Mouse (Mus musculus) MEL (cell line): Measurements from ENCODE around the gene Afm. TPM values are rescaled to one million over a fixed set of nuclear protein-coding genes. Genes with fewer than 3 reads are reported as not detected.

Experiments
- DNase-seq: peaks from one replicate; pipeline ENCODE4 v3.0.0; 2011; ENCODE audit warnings: low read depth, low spot score
- H3K27ac ChIP-seq: 2 replicates; pipeline ENCODE4 v1.5.1; 2012; ENCODE audit warnings: low read depth, mild to moderate bottlenecking, control low read depth, low read length, moderate library complexity; ENCODE audit not compliant: control insufficient read depth
- H3K27me3 ChIP-seq, 2 experiments: fragments of 150-350 bp in 1 of 2; sonication (generic) in 1 of 2; 2 replicates each; pipeline ENCODE4 v1.6.1; 2012; ENCODE audit warnings: low read length in 2 of 2, mild to moderate bottlenecking in 2 of 2, improper control_type of control experiment in 1 of 2, moderate library complexity in 1 of 2; ENCODE audit not compliant: insufficient read depth in 2 of 2, control insufficient read depth in 1 of 2
- H3K36me3 ChIP-seq, 2 experiments: 2 replicates each; pipeline ENCODE4 v1.6.1; 2012 to 2014; ENCODE audit warnings: low read length in 2 of 2, improper control_type of control experiment in 1 of 2, inconsistent platforms in 1 of 2, mild to moderate bottlenecking in 1 of 2; ENCODE audit not compliant: insufficient read depth in 2 of 2, control insufficient read depth in 1 of 2
- H3K4me1 ChIP-seq, 2 experiments: fragments of 150-350 bp in 1 of 2; sonication (generic) in 1 of 2; 2 replicates each; pipeline ENCODE4 v1.6.1; 2012; ENCODE audit warnings: low read length in 2 of 2, improper control_type of control experiment in 1 of 2, mild to moderate bottlenecking in 1 of 2; ENCODE audit not compliant: insufficient read depth in 2 of 2, control insufficient read depth in 1 of 2
- H3K4me3 ChIP-seq, 2 experiments: fragments of 150-350 bp in 1 of 2; sonication (generic) in 1 of 2; 2 replicates each; pipeline ENCODE4 v1.5.1; 2012; ENCODE audit warnings: low read depth in 2 of 2, low read length in 2 of 2, mild to moderate bottlenecking in 2 of 2, moderate library complexity in 2 of 2, control low read depth in 1 of 2, improper control_type of control experiment in 1 of 2; ENCODE audit not compliant: control insufficient read depth in 1 of 2, insufficient read depth in 1 of 2
- H3K79me2 ChIP-seq: 2 replicates; pipeline ENCODE4 v1.6.1; 2012; ENCODE audit warnings: mild to moderate bottlenecking, low read length, moderate library complexity; ENCODE audit not compliant: control insufficient read depth, poor library complexity, insufficient read depth
- H3K9ac ChIP-seq: 2 replicates; pipeline ENCODE4 v1.6.1; 2012; ENCODE audit warnings: low read depth, mild to moderate bottlenecking, control low read depth, low read length, moderate library complexity; ENCODE audit not compliant: control insufficient read depth, poor library complexity, severe bottlenecking
- H3K9me3 ChIP-seq: fragments of 150-350 bp; sonication (generic); replicated peaks from 2 replicates; pipeline ENCODE4 v1.6.1; 2012; ENCODE audit warnings: mild to moderate bottlenecking, low read length, improper control_type of control experiment, moderate library complexity; ENCODE audit not compliant: insufficient read depth
- BHLHE40 ChIP-seq: IDR thresholded peaks from 2 replicates; pipeline ENCODE4 v1.6.1; 2012; ENCODE audit warnings: low read depth, mild to moderate bottlenecking, inconsistent platforms, low read length, improper control_type of control experiment, borderline replicate concordance
- CHD1 ChIP-seq: IDR thresholded peaks from 2 replicates; pipeline ENCODE4 v1.6.1; 2012; ENCODE audit warnings: low read depth, mild to moderate bottlenecking, inconsistent platforms, low read length, improper control_type of control experiment
- CTCF ChIP-seq, 3 experiments: IDR thresholded peaks in 2 of 3; conservative IDR thresholded peaks in 1 of 3; 2 replicates each; pipeline ENCODE4 v1.5.1; 2011 to 2012; ENCODE audit warnings: low read length in 3 of 3, low read depth in 2 of 3, mild to moderate bottlenecking in 2 of 3, improper control_type of control experiment in 1 of 3, inconsistent platforms in 1 of 3, mixed read lengths in 1 of 3, moderate library complexity in 1 of 3; ENCODE audit not compliant: control insufficient read depth in 1 of 3, insufficient read depth in 1 of 3, poor library complexity in 1 of 3, severe bottlenecking in 1 of 3
- ELF1 ChIP-seq: IDR thresholded peaks from 2 replicates; pipeline ENCODE4 v1.6.1; 2014; ENCODE audit warnings: low read depth, mild to moderate bottlenecking, inconsistent platforms, low read length, improper control_type of control experiment, moderate library complexity
- EP300 ChIP-seq, 2 experiments: IDR thresholded peaks; 2 replicates each; pipeline ENCODE4 v1.6.1; 2011; ENCODE audit warnings: improper control_type of control experiment in 2 of 2, low read length in 2 of 2, low read depth in 1 of 2, mild to moderate bottlenecking in 1 of 2
- ETS1 ChIP-seq: IDR thresholded peaks from 2 replicates; pipeline ENCODE4 v1.6.1; 2012; ENCODE audit warnings: low read depth, mild to moderate bottlenecking, inconsistent platforms, low read length, improper control_type of control experiment, moderate library complexity
- GABPA ChIP-seq: IDR thresholded peaks from 2 replicates; pipeline ENCODE4 v1.6.1; 2012; ENCODE audit warnings: low read depth, mild to moderate bottlenecking, inconsistent platforms, low read length, improper control_type of control experiment, moderate library complexity
- GATA1 ChIP-seq: IDR thresholded peaks from 2 replicates; pipeline ENCODE4 v1.6.1; 2011; ENCODE audit warnings: low read depth, low read length, improper control_type of control experiment
- KAT2A ChIP-seq: conservative IDR thresholded peaks from 2 replicates; pipeline ENCODE4 v1.6.1; 2012; ENCODE audit warnings: low read depth, low read length, improper control_type of control experiment, inconsistent platforms
- MYB ChIP-seq: IDR thresholded peaks from 2 replicates; pipeline ENCODE4 v1.6.1; 2011; ENCODE audit warnings: mild to moderate bottlenecking, low read depth, low read length, improper control_type of control experiment
- NELFE ChIP-seq: IDR thresholded peaks from 2 replicates; pipeline ENCODE4 v1.6.1; 2011; ENCODE audit warnings: low read depth, low read length, improper control_type of control experiment
- POLR2AphosphoS2 ChIP-seq: IDR thresholded peaks from 2 replicates; pipeline ENCODE4 v1.6.1; 2011; ENCODE audit warnings: low read length, improper control_type of control experiment
- POLR2AphosphoS5 ChIP-seq: IDR thresholded peaks from 2 replicates; pipeline ENCODE4 v1.6.1; 2012; ENCODE audit warnings: low read depth, borderline replicate concordance, mild to moderate bottlenecking, inconsistent platforms, low read length, moderate library complexity, mixed read lengths
- RAD21 ChIP-seq: IDR thresholded peaks from 2 replicates; pipeline ENCODE4 v1.6.1; 2011; ENCODE audit warnings: mild to moderate bottlenecking, low read depth, low read length, improper control_type of control experiment
- RCOR1 ChIP-seq: IDR thresholded peaks from 2 replicates; pipeline ENCODE4 v1.6.1; 2012; ENCODE audit warnings: low read depth, mild to moderate bottlenecking, inconsistent platforms, low read length, improper control_type of control experiment
- SIN3A ChIP-seq: IDR thresholded peaks from 2 replicates; pipeline ENCODE4 v1.6.1; 2012; ENCODE audit warnings: low read length, improper control_type of control experiment, inconsistent platforms
- SMC3 ChIP-seq: IDR thresholded peaks from 2 replicates; pipeline ENCODE4 v1.6.1; 2011; ENCODE audit warnings: low read depth, low read length, improper control_type of control experiment
- TBP ChIP-seq: IDR thresholded peaks from 2 replicates; pipeline ENCODE4 v1.8.0; 2011; ENCODE audit warnings: low read depth, low read length, improper control_type of control experiment
- UBTF ChIP-seq: IDR thresholded peaks from 2 replicates; pipeline ENCODE4 v1.6.1; 2012; ENCODE audit warnings: low read depth, mild to moderate bottlenecking, inconsistent platforms, low read length, improper control_type of control experiment, moderate library complexity, borderline replicate concordance; ENCODE audit not compliant: insufficient read depth
- USF1 ChIP-seq: IDR thresholded peaks from 2 replicates; pipeline ENCODE4 v1.6.1; 2014; ENCODE audit warnings: low read depth, mild to moderate bottlenecking, inconsistent platforms, low read length, improper control_type of control experiment, moderate library complexity
- USF2 ChIP-seq, 2 experiments: IDR thresholded peaks; 2 replicates each; pipeline ENCODE4 v1.6.1; 2011 to 2012; ENCODE audit warnings: improper control_type of control experiment in 2 of 2, low read length in 2 of 2, borderline replicate concordance in 1 of 2, inconsistent platforms in 1 of 2, low read depth in 1 of 2, mild to moderate bottlenecking in 1 of 2; ENCODE audit not compliant: insufficient read depth in 1 of 2
- polyA plus RNA-seq, 2 experiments: library from polyadenylated mRNA; stranded (reverse) in 1 of 2; unstranded in 1 of 2; fragments of >175 nt in 1 of 2; fragments of >200 nt in 1 of 2; gene quantifications; 2 replicates each; pipeline versions ENCODE4 v1.2.1 to v1.2.4; 2012; ENCODE audit warnings: low replicate concordance in 2 of 2, low read depth in 1 of 2; ENCODE audit not compliant: insufficient read length in 2 of 2, insufficient read depth in 1 of 2, missing spikeins in 1 of 2
- total RNA-seq: library from RNA; depleted of rRNA; stranded (reverse); fragments of 300-350 nt; gene quantifications from 2 replicates; pipeline ENCODE4 v1.2.3, GENCODE M21; 2012

Afm gene
- total and polyA plus RNA-seq, 3 experiments, result not detected

DNA sequence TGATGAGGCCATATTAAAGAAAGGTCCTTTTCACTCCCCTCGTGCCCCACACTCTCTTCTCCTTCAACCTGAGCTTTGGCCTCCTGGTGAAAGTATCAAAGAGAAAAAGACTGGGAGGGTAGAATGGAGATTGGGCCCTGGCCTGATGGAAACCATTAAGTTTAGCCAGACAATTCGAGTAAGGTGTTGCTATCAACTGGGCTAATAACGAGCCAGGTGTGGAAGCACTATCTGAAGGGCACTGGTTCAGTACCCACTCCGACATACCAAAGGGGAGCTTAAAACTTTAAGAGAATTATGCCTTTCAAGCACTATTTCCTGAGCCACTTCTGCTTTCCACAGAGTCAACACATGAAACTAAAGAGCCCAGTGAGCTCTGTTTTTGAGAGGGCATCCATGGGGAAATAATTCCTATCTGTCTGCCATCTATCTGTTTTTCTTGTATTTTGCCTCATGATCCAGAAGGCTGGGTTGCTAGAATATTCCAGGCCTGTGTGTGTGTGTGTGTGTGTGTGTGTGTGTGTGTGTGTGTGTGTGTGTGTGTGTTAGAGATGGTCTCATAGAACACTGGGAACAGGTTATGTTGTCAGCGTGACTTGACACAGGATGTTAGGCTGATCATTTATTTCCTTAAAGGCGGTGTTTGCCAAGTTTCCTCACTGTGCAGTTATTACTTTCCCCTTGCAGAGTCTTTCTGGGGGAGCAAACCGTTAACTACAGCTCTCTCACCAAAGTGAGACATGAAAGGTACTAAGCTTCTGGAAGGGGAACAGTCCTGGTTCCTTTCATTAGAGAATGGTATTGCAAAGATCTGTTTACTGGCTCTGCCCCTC lies 41.2 kb upstream of the Afm start:
- no peak overlapping the region for H3K9ac ChIP-seq
- no peak for DNase-seq
- TF ChIP-seq SIN3A (no peak), CHD1 (no peak), GATA1 (no peak), MYB (no peak), RAD21 (no peak), TBP (no peak), GABPA (no peak), POLR2AphosphoS5 (no peak), BHLHE40 (no peak), ELF1 (no peak), RCOR1 (no peak), EP300 (IDR thresholded peaks at IDR 0.05; ENCODE audit: low read depth in 1 of 2, low read length in 2 of 2) (no peak), SMC3 (no peak), KAT2A (no peak), POLR2AphosphoS2 (no peak), CTCF (IDR thresholded peaks at IDR 0.05 in 2 of 3, conservative IDR thresholded peaks at IDR 0.05 in 1 of 3; ENCODE audit: control insufficient read depth in 1 of 3, insufficient read depth in 1 of 3, low read depth in 2 of 3, low read length in 3 of 3, poor library complexity in 1 of 3, severe bottlenecking in 1 of 3) (no peak), USF2 (IDR thresholded peaks at IDR 0.05; ENCODE audit: borderline replicate concordance in 1 of 2, insufficient read depth in 1 of 2, low read depth in 1 of 2, low read length in 2 of 2) (no peak), NELFE (no peak)
- TF ChIP-seq, all 39 proteins: peak for 0
- Histone ChIP-seq H3K36me3 (no peaks in the 10 kb centered on the region), H3K4me3 (no peak overlapping the region), H3K27me3 (no peaks in the 10 kb centered on the region; a peak in 1 of 4 replicates), H3K27ac (no peak overlapping the region), H3K79me2 (no peaks in the 10 kb centered on the region), H3K9me3 (no peaks in the 10 kb centered on the region), H3K4me1 (no peaks in the 10 kb centered on the region)

DNA sequence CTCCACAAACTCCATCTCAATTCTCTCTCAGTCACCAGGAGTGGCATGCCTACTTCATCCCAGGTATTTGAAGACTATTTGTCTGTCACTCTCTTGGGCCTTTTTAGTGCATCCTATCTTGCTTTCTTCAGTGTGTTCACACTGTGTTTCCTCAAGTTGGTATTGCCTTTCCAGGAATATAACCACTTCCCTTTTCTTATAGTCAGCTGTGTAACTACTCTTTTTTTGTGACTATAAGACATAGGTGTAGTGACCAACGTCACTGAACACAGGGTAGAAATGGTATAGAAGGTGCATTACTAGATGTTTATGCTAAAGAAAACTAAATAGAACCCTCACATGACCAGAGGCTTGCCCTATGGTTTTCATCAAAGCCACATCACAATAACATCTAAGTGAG lies 39.8 kb upstream of the Afm start:
- Histone ChIP-seq H3K36me3 (no peaks in the 10 kb centered on the region), H3K9ac (no peak overlapping the region), H3K79me2 (no peaks in the 10 kb centered on the region), H3K4me3 (no peak overlapping the region), H3K4me1 (no peaks in the 10 kb centered on the region), H3K27me3 (no peaks in the 10 kb centered on the region; a peak in 1 of 4 replicates), H3K9me3 (no peaks in the 10 kb centered on the region), H3K27ac (no peak overlapping the region)
- no peak for TF ChIP-seq USF1
- TF ChIP-seq ETS1, result no peak
- no peak for TF ChIP-seq BHLHE40
- TF ChIP-seq USF2 (IDR thresholded peaks at IDR 0.05; ENCODE audit: borderline replicate concordance in 1 of 2, insufficient read depth in 1 of 2, low read depth in 1 of 2, low read length in 2 of 2), result no peak
- TF ChIP-seq UBTF, result no peak
- no peak for DNase-seq
